Mouse (Mus musculus): ENCODE results near the gene Arsb.

GRCm38 (mm10) chr13:93814081-93814480, 42.7 kb downstream of the Arsb start:
- TF ChIP-seq POLR2A (IDR thresholded peaks at IDR 0.05; ENCODE audit: low read depth, low read length) (no peak), CTCF (conservative IDR thresholded peaks at IDR 0.05; ENCODE audit: insufficient read depth, insufficient read length, low read depth, low read length) (no peak)

Measured in kidney, adult 2 months (tissue).